Mouse (Mus musculus) midbrain, embryonic 10.5 days (tissue): ENCODE results near the gene Gm21863. TPM values are rescaled to one million over a fixed set of nuclear protein-coding genes. Genes with fewer than 3 reads are reported as not detected.
"Not testable (repeated sequence)": the region's sequence is repeated elsewhere in the genome, so short reads cannot be mapped to it uniquely, and the experiment has no call there.

Experiments
- DNase-seq: peaks from one replicate; pipeline ENCODE4 v3.0.0-alpha.2; 2017; ENCODE audit warnings: low spot score
- H3K27ac ChIP-seq: fragments of 300-500 bp; sonication (generic); replicated peaks from 2 replicates; pipeline ENCODE4 v1.5.1; 2016; ENCODE audit warnings: mild to moderate bottlenecking
- H3K27me3 ChIP-seq: fragments of 300-500 bp; sonication (generic); 2 replicates; pipeline ENCODE4 v1.6.1; 2016; ENCODE audit warnings: low read depth, mild to moderate bottlenecking; ENCODE audit not compliant: poor library complexity, severe bottlenecking
- H3K36me3 ChIP-seq: fragments of 300-500 bp; sonication (generic); 2 replicates; pipeline ENCODE4 v1.6.1; 2016; ENCODE audit warnings: mild to moderate bottlenecking, moderate library complexity
- H3K4me1 ChIP-seq: fragments of 300-500 bp; sonication (generic); 2 replicates; pipeline ENCODE4 v1.6.1; 2016
- H3K4me3 ChIP-seq: fragments of 300-500 bp; sonication (generic); 2 replicates; pipeline ENCODE4 v1.5.1; 2016; ENCODE audit warnings: mild to moderate bottlenecking, moderate library complexity
- H3K9me3 ChIP-seq: fragments of 300-500 bp; sonication (generic); replicated peaks from 2 replicates; pipeline ENCODE4 v1.6.1; 2016; ENCODE audit warnings: mild to moderate bottlenecking
- WGBS: fragments of 180-500 bp; shearing (Covaris S2); methylation state at CpG from one replicate; pipeline ENCODE4 v1.1.7; 2016; 5-methylcytosine and 5-hydroxymethylcytosine counted together
- polyA plus RNA-seq: library from polyadenylated mRNA; unstranded; fragments of >200 nt; fragmentation: Nextera tagmentation; extraction: Ambion mirVana; gene quantifications from 2 replicates; pipeline ENCODE4 v1.2.1, GENCODE M21; 2016

The Gm21863 gene
- polyA plus RNA-seq: not detected in 2 replicates

- H3K27ac ChIP-seq, H3K36me3 ChIP-seq, H3K27me3 ChIP-seq, H3K4me1 ChIP-seq, DNase-seq: not testable (repeated sequence)
- WGBS: 17% methylated on average over 75 of the region's 75 CpGs
- Histone ChIP-seq H3K4me3 (peak within 1 kb of the TSS; percentile 3; the same call in 1 of the 2 replicates), H3K9me3 (peaks cover 51% of the 10 kb centered on the region)
Observed at GRCm38 (mm10) chr12:19953869-19954555, at the start of gene Gm21863. Gm21863 (plus strand) TSS chr12:19954505.

GRCm38 (mm10) chr12:19928049-19928448, 26.3 kb upstream of the Gm21863 start:
- H3K27me3 ChIP-seq, H3K4me1 ChIP-seq, H3K4me3 ChIP-seq, H3K27ac ChIP-seq, H3K36me3 ChIP-seq, DNase-seq: not testable (repeated sequence)
- 35% methylated on average over 4 of the region's 4 CpGs for WGBS
- peaks cover 68% of the 10 kb centered on the region for H3K9me3 ChIP-seq
